19 mouse cellular contexts compared by ENCODE assay signal in genomic region chr6:47271576-47271975, GRCm38 (mm10).
DNase-seq lines count a peak whose midpoint lies in the region; ATAC-seq and TF ChIP-seq lines count a peak whose summit lies in the region.
"Had no signal": no experiment of that assay in that cellular context is flagged by ENCODE, and none has a peak within 500 bp of the region (broad histone marks: within the 10 kb centered on the region; RNA-seq: fewer than 3 reads in every experiment).

No protein-coding gene starts in this region.

- no peak for TF ChIP-seq POLR2A in MEL (IDR thresholded peaks at IDR 0.05; ENCODE audit: control insufficient read depth in 1 of 2, insufficient read depth in 1 of 2, low read depth in 1 of 2, low read length in 2 of 2, poor library complexity in 1 of 2)

- no peak overlapping the region for H3K4me3 ChIP-seq in forebrain, embryonic 13.5 days
- H3K4me3 ChIP-seq in forebrain, embryonic 10.5 days: no peak overlapping the region
- H3K4me3 ChIP-seq in MEL (ENCODE audit: control insufficient read depth in 1 of 2, insufficient read depth in 1 of 2, low read depth in 2 of 2, low read length in 2 of 2): no peak overlapping the region
- H3K4me3 ChIP-seq: embryonic facial prominence, embryonic 13.5 days; heart, embryonic 13.5 days; hindbrain, embryonic 13.5 days; intestine, embryonic 15.5 days had no signal

- H3K4me2 ChIP-seq in forebrain, embryonic 13.5 days: no peak overlapping the region
- H3K4me2 ChIP-seq: embryonic facial prominence, embryonic 13.5 days; heart, embryonic 13.5 days; hindbrain, embryonic 13.5 days; intestine, embryonic 15.5 days had no signal

- H3K36me3 ChIP-seq in forebrain, embryonic 13.5 days (ENCODE audit: poor library complexity, severe bottlenecking): peaks cover 16% of the 10 kb centered on the region
- H3K36me3 ChIP-seq in forebrain, embryonic 10.5 days (replicated peaks): peaks cover 96% of the 10 kb centered on the region
- no peaks in the 10 kb centered on the region for H3K36me3 ChIP-seq in MEL (ENCODE audit: control insufficient read depth in 1 of 2, insufficient read depth in 2 of 2, low read length in 2 of 2)
- H3K36me3 ChIP-seq: embryonic facial prominence, embryonic 13.5 days; heart, embryonic 13.5 days; intestine, embryonic 15.5 days had no signal

- H3K9me3 ChIP-seq in forebrain, embryonic 13.5 days (replicated peaks): no peaks in the 10 kb centered on the region
- no peaks in the 10 kb centered on the region for H3K9me3 ChIP-seq in forebrain, embryonic 10.5 days
- no peaks in the 10 kb centered on the region for H3K9me3 ChIP-seq in MEL (replicated peaks; ENCODE audit: insufficient read depth, low read length)
- H3K9me3 ChIP-seq: embryonic facial prominence, embryonic 13.5 days; heart, embryonic 13.5 days; hindbrain, embryonic 13.5 days; intestine, embryonic 15.5 days had no signal

- no peak for TF ChIP-seq RAD21 in MEL (IDR thresholded peaks at IDR 0.05; ENCODE audit: low read depth, low read length)

- peaks cover 42% of the 10 kb centered on the region for H3K4me1 ChIP-seq in forebrain, embryonic 13.5 days
- H3K4me1 ChIP-seq in forebrain, embryonic 10.5 days: peaks cover 45% of the 10 kb centered on the region
- H3K4me1 ChIP-seq in MEL (ENCODE audit: control insufficient read depth in 1 of 2, insufficient read depth in 2 of 2, low read length in 2 of 2): peaks cover 0 to 4% of the 10 kb centered on the region in 2 experiments; a peak in 1 of 4 replicates
- H3K4me1 ChIP-seq: intestine, embryonic 15.5 days had no signal

- TF ChIP-seq CTCF in MEL (IDR thresholded peaks at IDR 0.05 in 2 of 3, conservative IDR thresholded peaks at IDR 0.05 in 1 of 3; ENCODE audit: control insufficient read depth in 1 of 3, insufficient read depth in 1 of 3, low read depth in 2 of 3, low read length in 3 of 3, poor library complexity in 1 of 3, severe bottlenecking in 1 of 3): no peak

- peak overlapping the region; percentile 91; the same call in 1 of the 2 replicates for H3K27ac ChIP-seq in forebrain, embryonic 13.5 days
- H3K27ac ChIP-seq in forebrain, embryonic 10.5 days: no peak overlapping the region
- H3K27ac ChIP-seq in MEL (ENCODE audit: control insufficient read depth, low read depth, low read length): no peak overlapping the region
- H3K27ac ChIP-seq: embryonic facial prominence, embryonic 13.5 days; heart, embryonic 13.5 days; hindbrain, embryonic 13.5 days; hindbrain, postnatal 0 days; intestine, embryonic 15.5 days had no signal

- 92% methylated on average over 3 of the region's 3 CpGs for WGBS in forebrain, embryonic 13.5 days
- 92% methylated on average over 3 of the region's 3 CpGs for WGBS in forebrain, embryonic 10.5 days

- no peak overlapping the region for H3K9ac ChIP-seq in forebrain, embryonic 13.5 days
- no peak overlapping the region for H3K9ac ChIP-seq in MEL (ENCODE audit: control insufficient read depth, low read depth, low read length, poor library complexity, severe bottlenecking)
- H3K9ac ChIP-seq: embryonic facial prominence, embryonic 13.5 days; heart, embryonic 13.5 days; hindbrain, embryonic 13.5 days; intestine, embryonic 15.5 days had no signal

- peak in 1 of 2 experiments; percentile 38; a peak in 1 of 4 replicates for TF ChIP-seq EP300 in MEL (IDR thresholded peaks at IDR 0.05; ENCODE audit: low read depth in 1 of 2, low read length in 2 of 2)

- H3K27me3 ChIP-seq in forebrain, embryonic 13.5 days: no peaks in the 10 kb centered on the region
- H3K27me3 ChIP-seq in forebrain, embryonic 10.5 days (ENCODE audit: poor library complexity, severe bottlenecking): peaks cover 4% of the 10 kb centered on the region
- H3K27me3 ChIP-seq in MEL (ENCODE audit: control insufficient read depth in 1 of 2, insufficient read depth in 2 of 2, low read length in 2 of 2): no peaks in the 10 kb centered on the region; a peak in 1 of 4 replicates
- H3K27me3 ChIP-seq: embryonic facial prominence, embryonic 13.5 days; heart, embryonic 13.5 days; intestine, embryonic 15.5 days had no signal

- no peaks in the 10 kb centered on the region for H3K79me2 ChIP-seq in MEL (ENCODE audit: control insufficient read depth, insufficient read depth, low read length, poor library complexity)

- no peak for DNase-seq in forebrain, embryonic 10.5 days (ENCODE audit: extremely low spot score, low spot score)
- DNase-seq in MEL (ENCODE audit: low read depth, low spot score): peak; percentile 31
- DNase-seq in ovary, postnatal 36 days (ENCODE audit: low spot score): no peak
- no peak for DNase-seq in ovary, adult 18-20 months (ENCODE audit: low spot score)
- DNase-seq in layer of hippocampus, adult 9-10 months (ENCODE audit: low spot score): no peak
- DNase-seq: adrenal gland, postnatal 10 days; cerebellum, adult 11-12 months; cerebellum, adult 9-10 months; cerebellum, postnatal 25 days; gastrocnemius, postnatal 14 days; heart, postnatal 36 days had no signal

- no peak for ATAC-seq in forebrain, embryonic 13.5 days
- ATAC-seq in granulocyte monocyte progenitor cell, adult 5-6 weeks (replicated peaks; ENCODE audit: poor library complexity, severe bottlenecking): peak; percentile 45; the same call in 1 of the 2 replicates
- ATAC-seq in megakaryocyte progenitor cell, adult 5-6 weeks (replicated peaks; ENCODE audit: poor library complexity): peak; percentile 89
- ATAC-seq: intestine, embryonic 15.5 days had no signal

TF ChIP-seq in MEL, 35 proteins besides CTCF, POLR2A, EP300 and RAD21:
- TF ChIP-seq SIN3A (IDR thresholded peaks at IDR 0.05; ENCODE audit: low read length) (no peak), TAL1 (IDR thresholded peaks at IDR 0.05; ENCODE audit: low read length) (peak; percentile 48; the same call in 1 of the 2 replicates), GATA1 (IDR thresholded peaks at IDR 0.05; ENCODE audit: low read depth, low read length) (peak; percentile 25; the same call in 1 of the 2 replicates)
